Mouse (Mus musculus) forebrain, embryonic 13.5 days (tissue): ENCODE measurements at regions not wholly inside any gene's neighbourhood (a gene's known extent, or its start where the extent isn't known, plus 50 kb on each side); places are given as distances from the start of the nearest gene placed in this dataset.
A peak's percentile ranks its signal among the peaks of the same experiment; 100 is the strongest.

Experiments used
- ATAC-seq: fragments of 200-750 bp; cut with Nextera tagmentation; 2 replicates; pipeline ENCODE4 v1.8.0; 2017
- H3K27ac ChIP-seq: fragments of 300-500 bp; sonication (generic); 2 replicates; pipeline ENCODE4 v1.5.1; 2015; ENCODE audit warnings: inconsistent platforms, mild to moderate bottlenecking, moderate library complexity
- H3K27me3 ChIP-seq: fragments of 300-500 bp; sonication (generic); 2 replicates; pipeline ENCODE4 v1.6.1; 2015; ENCODE audit warnings: mild to moderate bottlenecking, inconsistent platforms
- H3K36me3 ChIP-seq: fragments of 300-500 bp; sonication (generic); 2 replicates; pipeline ENCODE4 v1.6.1; 2015; ENCODE audit warnings: mild to moderate bottlenecking, inconsistent platforms; ENCODE audit not compliant: poor library complexity, severe bottlenecking
- H3K4me1 ChIP-seq: fragments of 300-500 bp; sonication (generic); 2 replicates; pipeline ENCODE4 v1.6.1; 2015; ENCODE audit warnings: inconsistent platforms
- H3K4me2 ChIP-seq: fragments of 300-500 bp; sonication (generic); 2 replicates; pipeline ENCODE4 v1.6.1; 2015; ENCODE audit warnings: inconsistent platforms, mild to moderate bottlenecking, moderate library complexity
- H3K4me3 ChIP-seq: fragments of 300-500 bp; sonication (generic); 2 replicates; pipeline ENCODE4 v1.5.1; 2015; ENCODE audit warnings: mild to moderate bottlenecking, inconsistent platforms
- H3K9ac ChIP-seq: fragments of 300-500 bp; sonication (generic); 2 replicates; pipeline ENCODE4 v1.6.1; 2015; ENCODE audit warnings: mild to moderate bottlenecking, inconsistent platforms
- H3K9me3 ChIP-seq: fragments of 300-500 bp; sonication (generic); replicated peaks from 2 replicates; pipeline ENCODE4 v1.6.1; 2016; ENCODE audit warnings: inconsistent platforms
- WGBS: fragments of 180-500 bp; shearing (Covaris S2); methylation state at CpG from one replicate; pipeline ENCODE4 v1.1.7; 2015; 5-methylcytosine and 5-hydroxymethylcytosine counted together

DNA sequence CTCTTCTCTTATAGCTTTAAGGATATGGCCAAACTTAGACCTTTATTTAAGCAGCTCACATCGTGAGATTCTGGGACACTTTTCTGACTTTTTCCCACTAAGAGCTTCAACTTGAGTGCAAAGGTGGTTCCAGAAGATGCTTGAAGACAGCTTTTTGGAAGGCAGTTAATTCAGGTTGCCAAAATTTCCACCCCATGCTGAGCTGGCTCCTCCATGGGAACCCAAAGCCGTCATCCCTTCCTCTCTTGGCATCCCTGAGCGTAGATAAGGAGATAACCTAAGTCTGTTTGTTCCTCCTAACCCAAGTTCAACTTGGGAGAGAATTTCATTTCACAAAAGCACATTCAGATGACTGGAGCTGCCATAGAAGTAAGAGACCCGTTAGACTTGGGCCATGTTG lies 223.7 kb upstream of the Bmper start:
- no peaks in the 10 kb centered on the region for H3K27me3 ChIP-seq
- ATAC-seq, result no peak
- no peak overlapping the region for H3K27ac ChIP-seq
- H3K9ac ChIP-seq, result no peak overlapping the region
- H3K4me2 ChIP-seq, result no peak overlapping the region
- no peaks in the 10 kb centered on the region for H3K4me1 ChIP-seq
- no peak overlapping the region for H3K4me3 ChIP-seq
- no peaks in the 10 kb centered on the region for H3K36me3 ChIP-seq
- 85% methylated on average over 4 of the region's 4 CpGs for WGBS
- no peaks in the 10 kb centered on the region for H3K9me3 ChIP-seq

DNA sequence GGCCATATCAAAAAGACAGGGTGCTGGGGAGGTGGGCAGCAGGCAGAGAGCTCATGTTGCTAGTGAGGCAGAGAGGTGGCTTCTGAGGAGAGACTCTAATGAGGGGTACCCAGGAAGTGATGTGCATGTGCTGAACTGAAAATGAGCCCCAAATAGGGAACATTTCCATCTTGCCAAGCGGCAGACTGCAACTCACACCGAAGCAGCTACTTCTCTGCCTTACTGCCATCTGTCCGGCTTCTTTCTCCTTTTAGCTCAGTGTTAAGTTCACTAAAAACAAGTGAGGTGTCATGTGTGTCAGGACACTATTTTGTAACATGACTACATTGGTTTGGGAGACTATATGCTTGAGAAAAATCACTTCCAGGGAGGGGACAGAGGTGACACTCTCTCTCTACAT lies 222.7 kb upstream of the Bmper start:
- Histone ChIP-seq H3K4me3 (no peak overlapping the region), H3K9ac (no peak overlapping the region), H3K9me3 (no peaks in the 10 kb centered on the region), H3K4me1 (peaks cover 5% of the 10 kb centered on the region), H3K4me2 (no peak overlapping the region), H3K36me3 (no peaks in the 10 kb centered on the region), H3K27ac (no peak overlapping the region), H3K27me3 (no peaks in the 10 kb centered on the region)
- peak; percentile 33; the same call in 1 of the 2 replicates for ATAC-seq
- WGBS, result 72% methylated on average over 3 of the region's 3 CpGs

DNA sequence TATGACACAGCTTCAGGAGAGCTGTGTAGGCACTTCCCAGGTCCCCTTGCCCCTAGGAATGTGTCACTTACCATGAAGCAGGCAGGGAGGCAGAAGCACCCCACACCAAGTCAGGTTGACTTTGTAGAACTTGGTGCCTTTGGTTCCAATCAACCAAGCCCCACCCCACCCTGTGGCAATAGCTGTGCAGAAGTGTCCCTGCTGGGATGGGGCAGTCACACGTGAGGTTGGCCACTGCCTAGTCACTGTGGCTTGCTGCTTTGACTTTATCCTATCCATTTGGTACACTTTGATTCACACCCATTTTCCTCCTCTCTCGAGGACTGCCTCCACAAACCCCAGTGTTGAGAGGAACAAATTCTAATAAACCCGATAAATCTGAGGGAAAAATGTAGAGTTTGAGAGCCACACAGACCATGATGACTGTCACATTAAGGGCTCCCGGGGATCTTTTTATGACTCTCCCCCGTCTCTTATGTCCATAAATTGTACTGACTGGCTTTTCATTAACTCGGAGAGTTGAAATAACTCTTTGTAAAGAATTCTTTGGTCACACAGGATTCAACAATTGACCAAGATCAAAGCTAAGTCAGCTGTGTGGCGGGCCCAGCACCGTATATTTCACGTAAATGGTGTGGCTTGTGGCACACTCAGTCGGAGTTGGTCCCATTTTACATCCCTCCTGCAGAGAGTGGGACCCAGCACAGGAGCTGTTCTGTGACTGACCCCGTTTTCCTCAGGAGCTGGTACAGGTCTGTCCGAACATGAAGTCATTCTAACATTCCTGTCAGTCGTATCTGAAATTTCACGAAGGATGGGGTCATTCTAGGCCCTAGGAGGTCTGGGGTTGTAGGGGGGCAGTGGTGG lies 219.4 kb upstream of the Bmper start:
- peaks cover 8% of the 10 kb centered on the region for H3K4me1 ChIP-seq
- no peaks in the 10 kb centered on the region for H3K9me3 ChIP-seq
- no peak overlapping the region for H3K27ac ChIP-seq
- H3K4me3 ChIP-seq, result no peak overlapping the region
- WGBS, result 71% methylated on average over 14 of the region's 14 CpGs
- no peak for ATAC-seq
- H3K36me3 ChIP-seq, result no peaks in the 10 kb centered on the region
- H3K27me3 ChIP-seq, result peaks cover 21% of the 10 kb centered on the region
- H3K9ac ChIP-seq, result no peak overlapping the region
- H3K4me2 ChIP-seq, result no peak overlapping the region

DNA sequence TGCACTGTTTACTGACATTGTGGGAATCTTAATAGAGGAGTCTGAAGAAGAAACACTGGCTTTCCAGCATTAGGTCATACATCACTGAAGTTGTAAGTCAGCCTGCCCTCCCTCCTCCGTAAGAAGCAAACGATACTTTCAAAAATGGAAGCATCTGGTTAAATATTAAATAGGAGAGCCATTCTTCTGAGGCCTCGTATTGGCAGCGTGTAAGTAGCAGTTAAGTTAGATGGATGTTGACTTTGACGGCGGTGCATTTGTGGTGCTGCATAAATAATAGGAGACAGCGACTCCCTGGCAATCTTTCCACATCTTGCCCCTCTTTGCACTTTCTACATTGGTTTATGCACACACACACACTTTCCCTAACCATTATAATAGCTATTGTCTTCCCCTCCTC lies 217.9 kb upstream of the Bmper start:
- Histone ChIP-seq H3K9ac (no peak overlapping the region), H3K4me1 (peaks cover 17% of the 10 kb centered on the region), H3K4me2 (no peak overlapping the region), H3K4me3 (no peak overlapping the region), H3K27ac (no peak overlapping the region), H3K27me3 (peaks cover 33% of the 10 kb centered on the region), H3K36me3 (no peaks in the 10 kb centered on the region), H3K9me3 (no peaks in the 10 kb centered on the region)
- 72% methylated on average over 7 of the region's 7 CpGs for whole genome bisulfite sequencing
- ATAC-seq, result no peak

DNA sequence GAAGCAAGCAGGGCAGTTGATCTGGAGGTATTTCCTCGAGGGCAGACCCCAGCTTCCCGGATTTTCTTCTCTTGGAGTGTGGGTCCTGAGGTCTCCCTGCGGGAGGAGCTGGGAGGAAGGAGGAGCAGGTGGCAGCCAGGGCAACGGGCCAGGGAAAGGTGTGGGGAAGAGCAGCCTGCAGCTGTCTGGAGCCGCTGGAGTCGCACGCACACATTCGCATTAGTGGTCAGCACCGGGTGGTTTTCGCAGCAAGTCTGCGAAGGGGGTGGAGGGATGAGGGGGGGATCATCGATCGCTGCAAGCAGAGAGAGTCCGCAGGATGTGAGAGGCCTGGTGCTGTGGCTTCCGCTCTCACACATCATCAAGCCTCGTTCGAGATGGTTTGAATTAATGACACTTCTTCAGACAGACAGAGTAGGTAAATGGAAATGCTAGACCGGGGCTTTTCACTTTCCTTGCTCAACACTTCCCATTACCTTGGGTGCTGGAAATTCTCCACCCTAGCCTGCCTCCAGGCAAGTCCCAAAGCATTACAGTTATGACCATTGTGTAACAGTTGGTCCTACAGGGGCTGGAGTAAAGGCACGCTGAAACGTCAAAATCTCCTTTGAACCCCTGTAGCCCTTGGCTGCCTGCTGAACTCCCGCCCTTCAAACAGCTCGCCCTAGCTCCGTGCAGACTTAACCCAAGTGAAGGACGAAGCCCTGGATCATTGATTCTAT lies 213.3 kb upstream of the Bmper start:
- ATAC-seq, result peak; percentile 42; the same call in 1 of the 2 replicates
- H3K27ac ChIP-seq, result no peak overlapping the region
- H3K27me3 ChIP-seq, result peaks cover 46% of the 10 kb centered on the region
- H3K4me1 ChIP-seq, result peaks cover 39% of the 10 kb centered on the region
- no peaks in the 10 kb centered on the region for H3K9me3 ChIP-seq
- peak overlapping the region; percentile 54 for H3K4me2 ChIP-seq
- H3K9ac ChIP-seq, result peak overlapping the region; percentile 48
- peak overlapping the region; percentile 23 for H3K4me3 ChIP-seq
- H3K36me3 ChIP-seq, result no peaks in the 10 kb centered on the region
- WGBS, result 5% methylated on average over 24 of the region's 24 CpGs

DNA sequence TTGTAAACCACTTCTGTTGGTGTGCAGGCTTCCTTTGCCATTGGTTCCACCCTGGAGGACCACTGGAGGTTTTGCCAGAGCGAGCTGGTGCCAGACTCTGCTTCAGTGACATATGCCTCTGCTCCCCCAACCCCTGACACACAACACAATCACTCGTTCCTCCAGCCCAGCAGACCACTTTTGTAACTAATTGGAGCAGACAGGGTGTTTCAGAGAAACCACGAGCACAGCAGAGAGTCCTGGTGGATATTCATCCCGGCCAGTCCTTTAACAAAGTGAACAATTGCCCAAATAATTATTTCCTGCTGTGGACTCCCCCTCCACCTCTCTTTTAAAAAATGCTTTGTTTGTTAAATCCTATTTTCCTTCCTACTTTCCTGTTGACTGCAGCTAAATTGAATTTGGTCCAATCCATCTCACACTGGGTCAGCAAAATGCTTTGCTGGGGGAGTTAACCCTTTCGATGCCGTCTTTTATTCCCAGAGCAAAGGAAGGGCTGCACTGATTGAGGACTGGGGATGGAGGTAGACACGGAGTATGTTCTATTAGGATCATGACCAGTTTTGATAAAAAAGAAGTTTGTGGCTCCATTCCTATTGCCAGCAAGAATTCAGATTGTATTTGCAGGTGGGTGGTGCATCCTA lies 211.4 kb upstream of the Bmper start:
- peak; percentile 80 for ATAC-seq

DNA sequence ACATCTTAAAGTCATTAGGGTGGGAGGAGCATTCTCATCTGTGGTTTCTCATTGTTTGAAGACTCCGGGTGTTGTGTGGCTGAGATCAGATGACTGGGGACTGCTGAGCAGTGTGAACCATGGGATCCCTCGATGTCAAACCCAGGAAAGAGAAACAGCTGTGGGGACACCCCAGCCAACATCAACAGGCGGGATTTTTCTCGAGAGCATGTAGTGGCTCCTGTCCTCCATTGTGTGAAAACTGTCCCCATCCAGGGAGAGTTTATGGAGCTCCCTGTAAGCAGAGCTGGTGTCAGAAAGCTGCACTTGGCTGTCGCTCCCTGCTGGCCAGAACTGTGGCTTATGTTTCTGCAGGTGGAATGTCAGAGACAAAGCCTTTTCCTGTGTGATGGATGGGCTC lies 210.7 kb upstream of the Bmper start:
- WGBS, result 6% methylated on average over 5 of the region's 5 CpGs
- Histone ChIP-seq H3K4me1 (peaks cover 31% of the 10 kb centered on the region), H3K27ac (no peak overlapping the region), H3K36me3 (no peaks in the 10 kb centered on the region), H3K4me2 (no peak overlapping the region), H3K9me3 (0 out of 2 replicates have a peak, but pooled peaks cover 3% of the 10 kb centered on the region), H3K4me3 (no peak overlapping the region), H3K9ac (no peak overlapping the region), H3K27me3 (peaks cover 38% of the 10 kb centered on the region)
- no peak for ATAC-seq

More for the DNA sequence above, 211.4 kb upstream of the Bmper start:
- H3K4me3 ChIP-seq, result no peak overlapping the region
- peak overlapping the region; percentile 38 for H3K4me2 ChIP-seq
- H3K27ac ChIP-seq, result no peak overlapping the region
- H3K27me3 ChIP-seq, result peaks cover 44% of the 10 kb centered on the region
- H3K9ac ChIP-seq, result no peak overlapping the region
- no peaks in the 10 kb centered on the region for H3K9me3 ChIP-seq
- peaks cover 31% of the 10 kb centered on the region for H3K4me1 ChIP-seq
- WGBS, result under 1% methylated on average over 7 of the region's 7 CpGs
- no peaks in the 10 kb centered on the region for H3K36me3 ChIP-seq

DNA sequence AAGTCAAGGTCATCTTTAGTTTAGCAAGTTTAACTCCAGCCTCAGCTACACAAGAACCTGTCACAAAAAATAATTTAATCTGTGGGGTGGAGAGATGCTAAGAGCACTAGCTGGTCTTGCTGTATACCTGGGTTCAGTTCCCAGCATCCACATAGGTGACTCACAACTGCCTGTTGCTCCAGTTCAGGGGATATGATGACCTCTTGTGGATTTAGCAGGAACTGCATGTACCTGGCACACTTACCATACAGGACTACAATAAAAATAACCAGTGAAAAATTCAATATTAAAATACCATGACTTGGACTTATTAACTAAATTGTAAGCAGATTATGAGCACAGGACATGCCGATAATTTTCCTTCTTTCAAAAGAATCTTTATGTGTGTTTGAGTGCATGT lies 206.1 kb upstream of the Bmper start:
- Histone ChIP-seq H3K27me3 (peaks cover 10% of the 10 kb centered on the region; the same call in 1 of the 2 replicates), H3K36me3 (no peaks in the 10 kb centered on the region), H3K9ac (no peak overlapping the region), H3K4me1 (peaks cover 7% of the 10 kb centered on the region), H3K4me3 (no peak overlapping the region), H3K27ac (no peak overlapping the region), H3K4me2 (no peak overlapping the region), H3K9me3 (0 out of 2 replicates have a peak, but pooled peaks cover 3% of the 10 kb centered on the region)
- ATAC-seq, result no peak
- 100% methylated on average over 1 of the region's 1 CpGs for WGBS

DNA sequence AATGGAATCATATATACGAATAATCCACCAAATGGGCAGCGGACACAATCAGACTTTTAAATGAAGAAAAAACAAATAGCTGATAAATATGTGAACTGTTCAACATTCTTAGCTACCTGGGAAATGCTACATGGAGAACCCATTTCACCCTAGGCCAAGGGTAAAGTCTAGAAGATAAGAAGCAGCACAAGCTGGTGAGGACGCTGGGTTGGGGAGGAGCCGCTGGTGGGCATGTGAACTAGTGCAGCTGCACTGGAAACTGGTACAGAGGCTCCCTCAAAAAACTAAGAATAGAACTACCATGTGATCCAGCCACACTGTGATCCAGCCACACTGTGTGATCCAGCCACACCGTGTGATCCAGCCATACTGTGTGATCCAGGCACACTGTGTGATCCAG lies 198.8 kb upstream of the Bmper start:
- Histone ChIP-seq H3K9me3 (no peaks in the 10 kb centered on the region), H3K27ac (no peak overlapping the region), H3K4me1 (peaks cover 5% of the 10 kb centered on the region; the same call in 1 of the 2 replicates), H3K4me2 (no peak overlapping the region), H3K9ac (no peak overlapping the region), H3K36me3 (no peaks in the 10 kb centered on the region), H3K4me3 (no peak overlapping the region), H3K27me3 (no peaks in the 10 kb centered on the region)
- WGBS, result 95% methylated on average over 5 of the region's 5 CpGs
- no peak for ATAC-seq

DNA sequence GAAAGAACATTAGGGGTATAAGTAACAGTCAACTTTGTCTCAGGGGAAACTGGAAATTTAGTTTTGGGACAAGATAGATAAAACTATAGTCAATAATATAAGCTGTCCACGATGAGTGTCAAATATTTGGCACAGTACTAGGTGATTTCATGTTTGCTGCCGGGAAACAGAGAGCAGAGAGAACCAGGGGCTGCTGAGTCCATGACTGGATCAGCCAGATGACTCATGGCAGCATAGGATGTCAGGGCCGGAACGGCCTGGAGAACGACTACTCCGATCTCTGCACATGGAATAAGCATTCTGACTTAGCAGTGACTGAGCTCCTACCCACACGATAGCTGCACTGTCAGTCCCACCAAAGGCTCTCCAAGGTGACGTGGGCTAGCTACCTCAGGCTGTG lies 197.6 kb upstream of the Bmper start:
- Histone ChIP-seq H3K9ac (no peak overlapping the region), H3K27me3 (no peaks in the 10 kb centered on the region), H3K4me3 (no peak overlapping the region), H3K36me3 (no peaks in the 10 kb centered on the region), H3K4me2 (no peak overlapping the region), H3K27ac (no peak overlapping the region), H3K9me3 (no peaks in the 10 kb centered on the region), H3K4me1 (peaks cover 5% of the 10 kb centered on the region; the same call in 1 of the 2 replicates)
- ATAC-seq, result no peak
- WGBS, result 94% methylated on average over 8 of the region's 8 CpGs

DNA sequence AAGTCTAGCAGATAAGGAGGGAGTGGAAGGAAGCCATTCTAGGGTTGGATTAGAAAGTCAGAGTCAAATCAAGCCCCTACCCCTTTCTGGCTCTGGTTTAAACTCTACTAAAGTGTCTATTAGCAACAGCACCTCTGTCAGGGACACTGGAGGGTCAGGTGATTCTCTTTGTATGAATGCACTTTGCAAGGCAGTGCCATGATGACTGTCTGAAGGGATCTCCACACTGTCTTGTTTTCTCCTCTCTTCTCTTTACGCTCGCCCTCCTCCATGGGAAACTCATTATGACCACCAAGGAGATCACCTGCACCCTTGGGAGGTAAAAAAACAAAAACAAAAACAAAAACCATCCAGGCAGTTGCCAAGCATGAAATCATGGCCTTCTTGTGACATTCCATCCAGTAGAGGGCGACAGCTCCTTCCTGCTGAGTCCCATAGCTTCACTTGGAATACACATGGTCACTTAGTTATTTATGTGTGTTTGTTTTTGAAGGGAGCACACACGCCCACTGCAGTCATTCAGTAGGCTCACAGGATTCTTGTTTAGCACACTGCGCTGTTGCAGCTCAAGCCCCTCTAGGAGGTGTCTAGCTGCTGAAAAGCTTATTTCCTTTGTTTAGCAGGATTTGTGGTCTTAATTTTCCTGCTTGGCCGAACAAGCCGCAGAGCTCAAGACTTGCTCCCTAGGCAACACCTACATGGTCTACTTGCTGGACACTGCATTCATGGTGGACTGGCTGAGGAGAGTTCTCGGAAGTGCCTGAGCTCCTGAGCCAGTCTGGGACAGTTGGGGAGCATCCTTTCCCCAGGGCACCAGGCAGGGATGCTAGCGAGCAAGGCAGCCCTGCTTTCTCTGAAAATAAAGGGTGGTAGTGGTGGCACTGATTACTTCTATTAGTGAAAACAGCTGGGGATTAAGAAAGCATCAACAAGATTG lies 195.2 kb upstream of the Bmper start:
- ATAC-seq, result peak; percentile 52; the same call in 1 of the 2 replicates
- no peaks in the 10 kb centered on the region for H3K36me3 ChIP-seq
- WGBS, result 34% methylated on average over 9 of the region's 9 CpGs
- no peaks in the 10 kb centered on the region for H3K27me3 ChIP-seq
- peaks cover 5% of the 10 kb centered on the region; the same call in 1 of the 2 replicates for H3K4me1 ChIP-seq
- no peak overlapping the region for H3K4me2 ChIP-seq
- H3K4me3 ChIP-seq, result no peak overlapping the region
- H3K27ac ChIP-seq, result no peak overlapping the region
- H3K9ac ChIP-seq, result no peak overlapping the region
- H3K9me3 ChIP-seq, result no peaks in the 10 kb centered on the region
